8 mouse cellular contexts compared by ENCODE assay signal in genomic region chr2:131055631-131056030, GRCm38 (mm10). TPM values are rescaled to one million over a fixed set of nuclear protein-coding genes. Genes with fewer than 3 reads are reported as not detected.
DNase-seq lines count a peak whose midpoint lies in the region; ATAC-seq and TF ChIP-seq lines count a peak whose summit lies in the region.

No protein-coding gene starts in this region.

- no peaks in the 10 kb centered on the region for H3K9me3 ChIP-seq in heart, embryonic 14.5 days (ENCODE audit: control insufficient read depth, low read length)
- no peaks in the 10 kb centered on the region for H3K9me3 ChIP-seq in kidney, embryonic 15.5 days (replicated peaks)

- peaks cover 34% of the 10 kb centered on the region for H3K27me3 ChIP-seq in C2C12 (ENCODE audit: control insufficient read depth, insufficient read depth, insufficient read length)
- H3K27me3 ChIP-seq in heart, embryonic 14.5 days (ENCODE audit: control insufficient read depth, insufficient read depth, low read length) = peaks cover 45% of the 10 kb centered on the region
- peaks cover 51% of the 10 kb centered on the region for H3K27me3 ChIP-seq in kidney, embryonic 15.5 days
- H3K27me3 ChIP-seq in spleen, adult 2 months (ENCODE audit: control insufficient read depth, insufficient read depth, low read length) = peaks cover 8% of the 10 kb centered on the region; the same call in 1 of the 2 replicates

- peaks cover 25 to 47% of the 10 kb centered on the region in 2 experiments for H3K4me1 ChIP-seq in heart, embryonic 14.5 days (ENCODE audit: control insufficient read depth in 2 of 2, insufficient read depth in 2 of 2, low read length in 2 of 2)
- peaks cover 51% of the 10 kb centered on the region for H3K4me1 ChIP-seq in kidney, embryonic 15.5 days
- no peaks in the 10 kb centered on the region for H3K4me1 ChIP-seq in spleen, adult 2 months (ENCODE audit: control insufficient read depth, insufficient read depth, insufficient read length)

- no peak overlapping the region for H3K27ac ChIP-seq in heart, embryonic 14.5 days (replicated peaks in 1 of 2; ENCODE audit: control insufficient read depth in 1 of 2, insufficient read depth in 1 of 2, low read depth in 2 of 2, low read length in 2 of 2)
- no peak overlapping the region for H3K27ac ChIP-seq in kidney, embryonic 15.5 days
- H3K27ac ChIP-seq in spleen, adult 2 months (ENCODE audit: insufficient read depth, low read length) = no peak overlapping the region

- ATAC-seq in heart, embryonic 14.5 days (ENCODE audit: insufficient number of reproducible peaks, insufficient read depth, low FRiP score, low read depth) = no peak
- no peak; the same call in 1 of the 2 replicates for ATAC-seq in kidney, embryonic 15.5 days (replicated peaks; ENCODE audit: low FRiP score)

- no peaks in the 10 kb centered on the region for H3K36me3 ChIP-seq in C2C12 (ENCODE audit: control insufficient read depth, insufficient read depth)
- H3K36me3 ChIP-seq in heart, embryonic 14.5 days (ENCODE audit: control insufficient read depth, insufficient read depth, low read length) = no peaks in the 10 kb centered on the region
- H3K36me3 ChIP-seq in kidney, embryonic 15.5 days = no peaks in the 10 kb centered on the region
- no peaks in the 10 kb centered on the region for H3K36me3 ChIP-seq in spleen, adult 2 months (ENCODE audit: control insufficient read depth, insufficient read depth, low read length)

- no peaks in the 10 kb centered on the region for H3K79me3 ChIP-seq in C2C12 (ENCODE audit: low read depth)

- H3K4me2 ChIP-seq in heart, embryonic 14.5 days (ENCODE audit: low read length) = peak overlapping the region; percentile 46
- peak overlapping the region; percentile 35 for H3K4me2 ChIP-seq in kidney, embryonic 15.5 days

- H3K79me2 ChIP-seq in C2C12 (ENCODE audit: control insufficient read depth, insufficient read depth) = no peaks in the 10 kb centered on the region

- no peak for TF ChIP-seq POLR2A in spleen, adult 2 months (IDR thresholded peaks at IDR 0.05; ENCODE audit: low read depth, low read length)

- peak; percentile 53 for DNase-seq in 3134 (ENCODE audit: extremely low read depth, insufficient read length, low spot score)
- DNase-seq in c-Kit-positive CD71-positive TER-119-negative erythroid progenitor cells, embryonic 14.5 days (ENCODE audit: low read depth) = peak; percentile 71
- DNase-seq in lung, postnatal 36 days = peak; percentile 73
- DNase-seq in spleen, adult 2 months (ENCODE audit: low read depth in 1 of 2, low spot score in 2 of 2) = peak; percentile 4 to 20
- no peak for DNase-seq in layer of hippocampus, adult 8-10 months (ENCODE audit: low spot score in 2 of 2)

- 8% methylated on average over 10 of the region's 10 CpGs for WGBS in heart, embryonic 14.5 days
- 2% methylated on average over 10 of the region's 10 CpGs for WGBS in kidney, embryonic 15.5 days
- WGBS in spleen, adult 2 months = 10% methylated on average over 10 of the region's 10 CpGs

- TF ChIP-seq CTCF in C2C12 (IDR thresholded peaks at IDR 0.05; ENCODE audit: control insufficient read depth, insufficient read depth, insufficient read length) = peak; percentile 55
- TF ChIP-seq CTCF in spleen, adult 2 months (IDR thresholded peaks at IDR 0.05; ENCODE audit: extremely low read depth, insufficient read depth, insufficient read length, insufficient replicate concordance) = peak; percentile 51; the same call in 1 of the 2 replicates

- H3K9ac ChIP-seq in heart, embryonic 14.5 days (ENCODE audit: low read length) = no peak overlapping the region
- no peak overlapping the region for H3K9ac ChIP-seq in kidney, embryonic 15.5 days

- no peak overlapping the region for H3ac ChIP-seq in C2C12 (ENCODE audit: control insufficient read depth, insufficient read length, low read depth)

- no peak overlapping the region for H3K4me3 ChIP-seq in C2C12 (ENCODE audit: insufficient read depth, poor library complexity, severe bottlenecking)
- no peak overlapping the region for H3K4me3 ChIP-seq in heart, embryonic 14.5 days (ENCODE audit: control insufficient read depth in 1 of 2, insufficient read depth in 1 of 2, low read depth in 1 of 2, low read length in 2 of 2)
- no peak overlapping the region for H3K4me3 ChIP-seq in kidney, embryonic 15.5 days (replicated peaks)
- H3K4me3 ChIP-seq in spleen, adult 2 months (ENCODE audit: extremely low read depth, insufficient read depth, insufficient read length) = no peak overlapping the region; the same call in 1 of the 2 replicates

TF ChIP-seq in C2C12, 6 proteins besides CTCF, POLR2A, EP300 and RAD21:
- TF ChIP-seq MAX (IDR thresholded peaks at IDR 0.05) (no peak), MYOD1 (IDR thresholded peaks at IDR 0.05; ENCODE audit: control insufficient read depth, insufficient read length, low read depth) (no peak), CEBPB (IDR thresholded peaks at IDR 0.05; ENCODE audit: low read depth) (no peak), USF1 (IDR thresholded peaks at IDR 0.05; ENCODE audit: low read depth) (no peak), FOSL1 (IDR thresholded peaks at IDR 0.05; ENCODE audit: insufficient read depth, low read length, poor library complexity, severe bottlenecking) (no peak), MYOG (IDR thresholded peaks at IDR 0.05; ENCODE audit: control insufficient read depth, extremely low read depth, insufficient read length) (no peak)

RNA-seq across cellular contexts. Expression of gene Adam33, which starts 8.0 kb away (rescaled TPM):
- polyA plus RNA-seq in C2C12 (2012; fragmentation: generic; extraction: Trizol) = not detected
- polyA plus RNA-seq in heart, embryonic 14.5 days (2014; fragmentation: Nextera tagmentation; extraction: Ambion mirVana) = 8.2 and 10.3 TPM in 2 replicates
- 3.6 and 4.9 TPM in 2 replicates for polyA plus RNA-seq in kidney, embryonic 15.5 days (2015; fragmentation: Nextera tagmentation; extraction: Ambion mirVana)
- 17.5 and 18.9 TPM in 2 replicates for polyA plus RNA-seq in spleen, adult 2 months (2012; rRNA removed)
- total RNA-seq in layer of hippocampus, adult 8-10 months (2022) = 1 to 10 TPM in 2 of 4 experiments, under 1 TPM in 2; 0.62 to 1.4 (median 1.0) TPM

RNA-seq across cellular contexts. Expression of gene Gfra4, which starts 12.7 kb away (rescaled TPM):
- polyA plus RNA-seq in C2C12 (2012; fragmentation: generic; extraction: Trizol) = 0.33 TPM
- polyA plus RNA-seq in heart, embryonic 14.5 days (2014; fragmentation: Nextera tagmentation; extraction: Ambion mirVana) = 2.7 and 3.2 TPM in 2 replicates
- 15.1 and 17.0 TPM in 2 replicates for polyA plus RNA-seq in kidney, embryonic 15.5 days (2015; fragmentation: Nextera tagmentation; extraction: Ambion mirVana)
- polyA plus RNA-seq in spleen, adult 2 months (2012; rRNA removed) = 3.2 and 4.3 TPM in 2 replicates
- total RNA-seq in layer of hippocampus, adult 8-10 months (2022) = 10 to 100 TPM; 52.8 to 62.0 (median 58.8) TPM

RNA-seq across cellular contexts. Expression of gene Siglec1, which starts 30.9 kb away (rescaled TPM):
- polyA plus RNA-seq in C2C12 (2012; fragmentation: generic; extraction: Trizol) = 0.01 TPM
- polyA plus RNA-seq in heart, embryonic 14.5 days (2014; fragmentation: Nextera tagmentation; extraction: Ambion mirVana) = 0.54 and 0.63 TPM in 2 replicates
- 0.35 and 0.49 TPM in 2 replicates for polyA plus RNA-seq in kidney, embryonic 15.5 days (2015; fragmentation: Nextera tagmentation; extraction: Ambion mirVana)
- polyA plus RNA-seq in spleen, adult 2 months (2012; rRNA removed) = 36.1 and 42.3 TPM in 2 replicates
- 1 to 10 TPM in 1 of 4 experiments, under 1 TPM in 3; 0.39 to 1.5 (median 0.75) TPM for total RNA-seq in layer of hippocampus, adult 8-10 months (2022)

Comparison
In these comparisons a context has a peak if more than half of its experiments do, and no peak if none do; other contexts are left out.
1. DNase-seq: peak in 3134 (single experiment), c-Kit-positive CD71-positive TER-119-negative erythroid progenitor cells, embryonic 14.5 days (single experiment), lung, postnatal 36 days (single experiment) and spleen, adult 2 months (2 of 2); none in layer of hippocampus, adult 8-10 months (0 of 2).
2. RNA of gene Siglec1, which starts 30.9 kb away (polyA plus RNA-seq): 36.1 to 42.3 TPM in spleen, adult 2 months; 0.54 to 0.63 TPM in heart, embryonic 14.5 days, 0.35 to 0.49 TPM in kidney, embryonic 15.5 days and 0.01 TPM in C2C12 (single experiment); every median in the first group is over 10 times any median in the second.